Mouse (Mus musculus): ENCODE data around the gene Itpk1.

The Itpk1 gene

DNA sequence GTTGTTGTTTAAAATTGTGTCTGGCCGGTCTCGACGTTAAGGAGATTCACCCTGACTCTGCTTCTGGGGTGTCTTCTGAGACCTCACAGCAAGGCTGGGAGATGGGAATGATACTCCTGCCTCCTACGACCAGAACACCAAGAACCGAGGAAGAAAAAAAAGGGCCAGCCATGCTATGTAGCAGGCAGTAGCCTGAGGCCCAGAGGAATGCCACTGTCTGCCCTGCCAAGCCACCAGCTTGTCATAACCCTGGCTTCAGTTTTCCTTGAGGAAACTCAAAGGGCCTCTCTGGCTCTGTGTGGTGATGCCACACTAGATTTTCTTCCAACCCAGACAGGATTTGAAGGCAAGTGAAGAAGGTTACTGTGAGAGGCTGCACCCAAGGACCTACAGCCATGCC, 79.6 kb downstream of the Itpk1 start:
- no peak for DNase-seq (ENCODE audit: low spot score)

DNA sequence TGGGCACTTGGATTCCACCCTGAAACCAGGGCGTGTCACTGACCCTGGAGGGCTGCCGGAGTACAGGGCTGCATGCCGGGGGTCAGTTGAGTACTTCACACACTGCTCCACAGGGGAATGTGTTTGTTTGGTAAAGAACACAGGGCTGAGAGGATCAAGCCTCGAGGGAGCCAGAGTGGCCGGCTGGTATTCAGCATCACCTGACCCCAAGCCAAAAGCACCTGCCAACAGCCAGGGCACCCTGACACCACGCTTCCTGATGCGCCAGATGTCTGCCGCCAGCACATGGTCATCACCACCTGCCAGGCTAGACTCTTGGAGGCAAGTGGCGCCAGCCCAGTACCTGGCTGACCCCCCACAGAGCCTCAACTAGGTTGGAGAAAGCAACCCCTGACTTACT, 80.9 kb downstream of the Itpk1 start:
- DNase-seq (ENCODE audit: low spot score), result no peak

DNA sequence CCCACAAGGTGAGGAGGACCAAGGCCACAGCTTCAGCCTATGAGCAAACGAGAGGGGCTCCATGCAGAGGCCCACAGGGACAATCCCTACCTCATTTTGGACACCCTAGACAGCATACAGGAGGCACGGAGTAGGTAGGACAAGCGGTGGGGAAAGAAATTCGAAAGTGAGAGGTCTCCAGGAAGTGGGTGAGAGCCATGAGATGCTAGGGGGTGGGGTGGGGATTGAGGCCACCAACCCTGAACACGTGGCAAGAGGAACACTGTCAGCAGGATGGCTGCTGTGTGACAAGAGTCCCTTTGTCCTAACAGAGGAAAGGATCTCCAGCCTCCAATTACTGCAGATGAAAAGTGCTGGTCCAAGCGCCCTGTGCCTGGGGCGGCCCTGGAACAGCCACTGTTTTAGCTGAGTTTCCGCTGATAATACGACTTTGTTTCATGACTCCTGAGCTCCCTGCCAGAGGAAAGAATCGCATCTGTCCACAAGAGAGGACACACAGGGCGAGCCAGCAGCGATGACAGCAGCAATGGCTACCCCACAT, 82.4 kb downstream of the Itpk1 start:
- DNase-seq (ENCODE audit: low spot score), result no peak

DNA sequence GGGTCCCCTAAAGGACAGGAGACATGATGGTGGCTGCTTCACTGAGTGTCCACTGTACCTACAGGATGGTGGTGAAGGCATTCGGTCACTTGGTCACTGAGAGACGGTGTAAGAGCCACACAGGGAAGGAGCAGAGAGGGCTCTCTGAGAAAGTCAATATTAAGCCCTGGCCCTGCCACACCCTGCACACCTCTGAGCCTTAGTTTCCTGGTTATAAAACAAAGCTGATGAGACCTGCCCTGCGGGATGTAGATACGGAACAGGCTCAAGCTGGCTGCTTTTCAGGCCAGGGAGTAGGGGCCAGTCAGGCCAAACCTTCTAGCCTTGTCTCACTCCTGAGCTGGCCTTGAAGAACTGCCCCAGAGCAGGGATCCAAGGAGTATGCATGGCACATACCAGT, 82.9 kb downstream of the Itpk1 start:
- DNase-seq (ENCODE audit: low spot score), result no peak

DNA sequence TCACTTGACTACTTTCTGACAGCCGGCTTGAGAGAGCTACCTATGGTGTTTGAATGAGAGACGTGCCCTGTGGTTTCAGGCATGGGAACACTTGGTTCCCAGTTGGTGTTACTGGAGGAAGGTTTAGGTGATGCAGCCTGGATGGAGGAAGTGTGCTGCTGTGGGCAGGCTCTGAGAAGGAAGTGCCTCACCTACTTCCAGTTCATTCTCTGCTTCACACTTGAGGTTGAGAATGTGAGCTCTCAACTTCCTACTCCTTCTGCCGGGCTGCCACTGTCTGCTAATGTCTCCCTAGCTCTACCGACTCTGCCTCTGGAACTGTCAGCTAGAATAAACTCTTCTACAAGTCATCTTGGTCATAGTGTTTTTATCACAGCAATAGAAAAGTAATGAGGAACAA, 83.5 kb downstream of the Itpk1 start:
- no peak for DNase-seq (ENCODE audit: low spot score)

DNA sequence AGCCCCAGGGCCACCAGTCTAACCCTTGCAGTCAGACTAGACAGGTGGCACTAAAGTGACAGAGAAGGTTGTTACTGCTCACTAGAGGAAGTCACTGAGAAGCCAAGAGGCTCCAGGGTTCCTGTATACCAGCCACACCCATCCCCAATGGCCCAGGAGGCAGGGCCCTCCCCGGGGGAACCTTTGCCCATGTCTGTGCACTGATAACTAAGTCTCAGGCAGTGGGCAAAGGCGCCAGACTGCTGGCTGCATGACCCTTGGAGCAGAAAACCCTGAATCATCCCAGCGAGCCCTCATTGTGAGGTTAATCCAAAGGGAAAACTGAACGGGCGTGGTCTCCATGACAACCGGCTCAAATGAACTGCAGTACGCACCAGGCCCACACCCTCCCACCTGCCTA, 84.8 kb downstream of the Itpk1 start:
- DNase-seq (ENCODE audit: low spot score), result peak; percentile 30

DNA sequence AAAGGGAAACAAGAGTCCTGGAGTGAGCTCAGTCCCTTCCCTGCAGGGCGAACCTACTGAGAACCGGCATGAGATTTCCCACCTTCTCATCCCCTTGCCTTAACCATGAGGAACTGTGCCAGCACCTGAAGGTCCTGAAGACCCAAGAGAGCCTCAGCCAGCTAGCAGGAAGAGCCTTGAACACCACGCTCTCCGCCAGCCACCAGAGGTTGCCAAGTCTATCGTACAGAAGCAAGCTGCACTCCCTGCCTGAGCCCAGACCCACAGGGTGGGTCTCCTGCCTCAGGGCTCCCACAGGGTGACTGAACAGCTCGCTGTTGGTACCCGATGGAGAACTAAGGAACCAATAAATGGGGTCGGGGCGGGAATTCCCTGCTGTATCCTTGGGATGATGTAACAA, 86.6 kb downstream of the Itpk1 start:
- DNase-seq (ENCODE audit: low spot score), result no peak

DNA sequence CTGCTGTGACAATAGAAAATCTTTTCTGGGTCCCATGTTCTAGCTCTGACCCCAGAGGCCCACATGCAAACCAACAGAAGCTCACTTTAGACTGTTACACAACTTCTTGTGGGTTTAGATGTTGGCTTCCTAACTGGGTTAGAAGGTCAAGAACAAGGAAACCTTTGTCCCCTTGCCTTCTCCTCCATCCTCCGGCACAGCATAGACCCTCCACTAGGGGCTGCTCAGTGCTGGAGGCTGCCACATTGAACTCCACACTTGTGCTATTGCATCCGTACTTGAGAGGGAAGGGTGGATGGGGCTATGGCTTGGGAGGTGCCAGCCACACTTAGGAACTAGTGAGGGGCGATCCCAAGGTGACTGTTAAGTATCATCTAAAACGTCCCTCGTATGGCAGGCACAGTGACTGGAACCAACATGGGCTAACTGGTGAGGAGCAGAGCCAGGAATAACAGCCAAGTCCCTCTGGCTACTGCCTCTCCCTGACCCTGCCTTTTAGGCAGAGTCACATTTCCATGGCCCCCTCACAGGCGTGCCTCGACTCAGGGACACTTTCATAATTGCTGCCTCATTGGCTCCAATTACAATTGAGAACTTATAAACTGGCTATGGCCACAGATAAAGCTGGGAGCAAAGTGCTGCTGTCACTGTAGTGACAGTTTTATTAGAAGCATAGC, 87.7 kb downstream of the Itpk1 start:
- no peak for DNase-seq (ENCODE audit: low spot score)

DNA sequence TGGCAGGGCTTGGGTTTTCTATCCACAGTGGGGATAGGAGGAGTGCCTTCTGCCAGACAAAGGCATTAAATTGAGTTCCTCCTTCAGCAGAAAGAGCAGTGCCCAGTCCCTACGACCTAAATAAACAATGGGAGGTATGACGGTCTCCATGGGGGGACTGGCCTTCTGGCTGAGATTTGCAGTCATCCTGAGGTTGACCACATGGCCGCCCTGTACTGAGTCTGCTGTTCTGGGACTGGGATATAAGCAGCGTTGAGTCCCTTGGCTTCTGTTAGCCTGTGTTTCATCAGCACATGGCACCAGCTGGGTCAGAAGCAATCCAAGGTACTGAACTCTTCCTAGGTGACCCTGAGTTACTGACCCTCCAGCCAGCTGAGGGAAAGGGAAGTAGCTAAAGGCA, 88.5 kb downstream of the Itpk1 start:
- DNase-seq (ENCODE audit: low spot score), result no peak

DNA sequence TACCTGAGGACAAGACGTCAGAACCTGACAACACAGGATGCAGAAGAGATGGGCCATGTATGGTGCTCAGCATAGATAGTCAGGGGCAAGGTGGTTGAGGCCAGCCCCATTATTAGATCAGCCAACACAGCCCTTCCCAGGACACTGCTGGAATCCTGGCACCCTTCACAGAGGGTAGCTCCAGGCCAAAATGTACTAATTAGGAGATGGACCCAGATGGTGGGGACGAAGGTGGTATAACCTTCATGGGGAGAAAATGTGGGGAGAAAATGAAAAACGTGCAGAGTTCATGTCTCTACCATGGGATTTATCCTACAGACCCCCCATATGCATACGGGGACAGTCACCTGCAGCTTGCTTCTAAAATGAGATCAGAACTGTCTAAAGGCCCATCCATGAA, 91.3 kb downstream of the Itpk1 start:
- DNase-seq (ENCODE audit: low spot score), result no peak

DNA sequence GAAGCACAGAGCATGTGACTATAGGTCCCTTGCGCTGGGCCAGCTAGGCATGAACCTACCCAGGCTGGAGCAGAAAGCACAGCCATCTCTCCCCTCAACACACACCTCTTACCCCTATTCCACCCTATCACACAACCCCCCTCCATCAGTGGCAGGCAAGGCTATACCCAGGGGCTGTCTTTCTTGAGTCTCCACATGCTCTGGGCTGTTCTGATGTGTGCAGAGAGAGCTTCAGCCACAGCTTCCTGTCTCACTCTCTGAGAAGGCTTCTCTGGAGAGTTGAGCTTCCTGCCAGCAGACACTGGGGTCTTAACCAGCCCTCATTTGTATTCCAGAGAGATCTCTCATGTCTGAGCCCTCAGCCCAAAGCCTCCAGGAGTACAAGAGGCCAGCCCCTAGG, 92.3 kb downstream of the Itpk1 start:
- no peak for DNase-seq (ENCODE audit: low spot score)

DNA sequence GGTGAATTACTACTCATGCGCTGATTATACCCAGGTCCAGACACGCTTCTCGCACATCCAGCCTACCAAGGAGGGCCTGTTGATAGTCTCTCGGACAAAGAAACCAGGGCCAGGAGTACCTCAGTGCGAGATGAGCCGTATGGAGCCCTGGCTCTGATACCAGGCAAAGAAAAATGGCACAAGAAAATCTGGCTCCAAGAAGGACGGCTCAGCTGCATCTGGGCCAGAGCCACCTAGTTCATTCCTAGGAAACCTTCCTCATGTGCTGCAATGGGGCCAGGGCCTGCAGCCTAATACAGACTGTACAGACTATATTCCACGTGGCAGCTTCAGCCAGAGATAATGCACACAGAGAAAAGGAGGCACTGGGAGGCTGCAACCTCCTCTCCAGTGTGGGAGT, 93.8 kb downstream of the Itpk1 start:
- DNase-seq (ENCODE audit: low spot score), result no peak

DNA sequence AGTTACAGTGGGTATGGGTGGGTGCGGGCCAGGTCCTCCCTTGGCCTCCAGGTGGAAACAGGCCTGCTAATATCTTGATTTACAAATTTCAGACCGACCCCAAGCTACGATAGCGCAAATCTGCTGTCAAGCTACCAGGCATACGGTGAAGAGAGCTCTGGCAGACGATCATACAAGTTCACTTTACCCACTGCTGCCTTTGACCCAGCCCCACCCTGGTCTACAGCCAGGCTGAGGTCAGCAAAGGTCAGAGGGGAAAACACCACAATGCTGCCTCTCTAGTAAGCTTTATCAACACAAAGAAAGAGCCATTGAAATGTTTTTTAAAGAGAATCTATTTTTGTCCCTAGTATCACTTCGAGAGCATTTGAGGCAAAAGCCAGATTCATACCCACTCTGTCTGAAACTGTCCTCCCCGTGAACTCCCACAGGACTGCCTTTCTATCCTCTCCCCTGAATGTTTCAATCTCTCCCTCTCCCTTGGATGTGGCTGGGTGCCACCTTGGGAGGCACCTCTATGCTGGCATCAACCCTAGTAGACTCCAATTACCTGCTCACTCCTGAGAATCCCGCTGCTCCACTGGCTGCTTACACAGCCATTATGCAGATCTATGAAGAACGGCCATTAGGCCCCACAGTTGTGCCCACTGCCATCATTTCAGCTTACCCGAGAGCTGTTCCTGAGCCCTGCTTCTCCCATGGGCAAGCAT, 96.8 kb downstream of the Itpk1 start:
- DNase-seq (ENCODE audit: low spot score), result no peak

DNA sequence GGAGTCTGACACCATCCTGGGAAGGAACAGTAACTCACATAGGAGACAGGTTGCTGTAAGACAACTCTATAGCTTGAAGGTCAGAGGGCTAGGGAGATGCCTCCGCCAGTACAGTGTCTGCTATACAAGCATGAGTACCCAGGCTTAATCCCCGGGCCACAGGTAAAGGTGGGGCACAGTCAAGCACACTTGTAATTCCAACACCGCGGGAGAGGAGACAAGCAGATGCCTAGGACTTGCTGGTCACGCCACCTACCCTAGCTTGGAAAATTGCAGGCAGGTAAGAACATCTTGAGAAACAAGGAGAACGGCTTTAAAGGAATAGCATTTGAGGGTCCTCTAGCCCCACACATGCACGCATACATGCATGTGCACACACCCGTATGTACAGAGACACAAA, 97.7 kb downstream of the Itpk1 start:
- no peak for DNase-seq (ENCODE audit: low spot score)

DNA sequence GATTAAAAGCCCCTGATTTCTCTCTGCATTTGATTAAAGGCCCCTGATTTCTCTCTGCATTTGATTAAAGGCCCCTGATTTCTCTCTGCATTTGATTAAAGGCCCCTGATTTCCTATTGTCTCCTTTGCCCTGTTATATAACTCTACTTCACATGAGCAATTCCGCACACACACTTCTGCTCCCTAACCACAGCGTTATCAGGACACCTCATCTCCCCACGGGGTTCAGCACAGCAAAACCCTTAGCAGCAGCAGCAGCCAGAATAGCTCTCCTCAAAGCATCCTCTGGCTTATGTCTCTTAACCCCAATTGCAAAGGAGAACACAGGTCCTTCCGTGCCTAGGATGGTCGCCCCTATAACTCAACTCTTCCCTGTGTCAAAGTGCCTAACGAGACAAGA, 99.1 kb downstream of the Itpk1 start:
- no peak for DNase-seq (ENCODE audit: low spot score)

DNA sequence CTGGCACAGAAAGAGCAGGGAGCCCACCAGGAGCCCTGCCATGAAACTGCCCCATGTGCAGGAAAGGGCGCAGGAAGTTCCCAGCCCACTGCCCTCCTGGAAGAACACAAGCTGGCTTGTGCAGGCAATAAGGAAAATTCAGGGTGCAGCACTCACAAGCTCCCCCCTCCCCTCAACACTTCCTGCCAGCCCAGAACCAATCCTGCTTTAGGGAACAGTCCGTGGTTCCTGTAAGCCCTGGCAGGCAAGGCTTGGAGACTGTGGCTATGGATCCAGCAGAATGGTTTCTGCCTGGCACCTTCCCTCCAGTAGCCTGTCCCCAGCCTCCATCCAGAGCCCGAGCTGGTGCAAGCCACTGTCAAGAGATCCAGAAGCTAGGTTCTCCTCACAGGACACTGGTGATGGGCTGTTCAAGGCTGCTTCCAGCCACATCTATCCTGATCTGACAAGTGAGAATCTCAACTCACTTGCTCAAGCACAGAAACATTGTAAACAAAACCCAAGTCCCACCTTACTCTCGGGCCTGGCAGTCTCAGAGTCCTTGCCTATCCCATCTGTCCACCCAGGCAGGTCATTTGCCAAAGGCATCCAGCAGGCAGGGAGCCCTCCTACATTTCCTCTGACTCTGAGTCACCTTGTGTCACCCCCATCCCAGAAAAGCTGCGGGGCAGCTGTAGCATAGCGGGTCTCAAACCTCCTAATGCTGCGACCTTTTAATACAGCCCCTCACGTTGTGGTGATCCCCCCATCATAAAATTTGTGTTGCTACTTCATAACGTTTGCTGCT, 102.3 kb downstream of the Itpk1 start:
- no peak for DNase-seq (ENCODE audit: low spot score)

DNA sequence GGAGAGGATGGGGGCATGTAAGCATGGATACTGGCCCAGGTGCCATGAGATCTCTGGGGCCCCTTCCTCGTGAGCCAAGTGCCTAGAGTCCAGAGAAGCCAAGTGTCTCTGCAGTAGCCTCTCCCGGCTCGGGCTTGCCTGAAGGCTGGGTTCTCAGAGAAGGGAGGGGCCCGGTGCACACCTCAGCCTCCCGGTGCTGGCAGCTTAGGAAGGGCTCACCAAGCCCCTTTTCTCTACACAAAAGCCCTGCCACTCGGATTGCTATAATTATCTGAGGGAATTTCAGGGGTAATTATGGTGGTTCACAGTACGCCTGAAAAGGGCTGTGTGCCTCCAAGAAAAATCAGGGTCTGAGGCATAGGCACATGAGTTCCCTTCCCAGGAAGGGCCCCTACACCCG, 102.9 kb downstream of the Itpk1 start:
- DNase-seq (ENCODE audit: low spot score), result no peak

DNA sequence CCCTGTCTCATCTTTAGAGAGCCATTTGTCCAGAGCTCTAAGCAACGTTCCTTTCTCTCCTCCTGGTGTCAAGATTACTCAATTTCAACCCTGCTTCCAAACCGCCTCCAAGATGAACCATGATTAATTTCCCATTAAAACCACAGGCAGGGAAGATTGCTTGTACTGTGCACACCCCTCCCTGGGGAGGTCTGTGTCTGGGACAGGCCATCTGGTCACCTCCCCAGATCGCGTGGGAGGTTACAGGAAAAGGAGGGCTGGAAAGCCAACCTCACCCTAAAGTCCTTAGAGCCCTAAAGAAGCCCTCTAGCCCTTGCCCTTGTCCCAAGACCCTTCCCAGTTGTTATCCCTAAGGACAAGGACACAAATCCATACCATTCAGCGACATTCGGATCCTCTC, 104.4 kb downstream of the Itpk1 start:
- no peak for DNase-seq (ENCODE audit: low spot score)

DNA sequence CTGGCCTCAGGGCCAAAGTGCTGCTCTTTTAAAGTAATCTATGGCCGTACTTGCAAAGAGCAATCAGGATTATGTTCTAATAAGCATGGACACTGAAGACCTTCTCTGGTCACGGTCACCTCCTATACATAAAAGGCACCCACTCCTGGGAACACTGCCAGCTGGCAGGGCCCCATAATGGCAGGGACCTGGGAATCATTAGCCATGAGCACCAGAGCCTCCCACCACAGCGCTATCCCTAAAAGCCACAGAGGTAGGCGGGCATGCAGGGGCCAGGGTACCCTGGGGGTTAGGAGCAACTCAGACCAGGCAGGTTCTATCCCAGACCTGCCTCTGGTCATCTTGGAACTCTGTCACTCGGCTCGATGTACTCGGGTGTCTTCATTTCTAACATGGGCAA, 104.9 kb downstream of the Itpk1 start:
- DNase-seq (ENCODE audit: low spot score), result no peak

DNA sequence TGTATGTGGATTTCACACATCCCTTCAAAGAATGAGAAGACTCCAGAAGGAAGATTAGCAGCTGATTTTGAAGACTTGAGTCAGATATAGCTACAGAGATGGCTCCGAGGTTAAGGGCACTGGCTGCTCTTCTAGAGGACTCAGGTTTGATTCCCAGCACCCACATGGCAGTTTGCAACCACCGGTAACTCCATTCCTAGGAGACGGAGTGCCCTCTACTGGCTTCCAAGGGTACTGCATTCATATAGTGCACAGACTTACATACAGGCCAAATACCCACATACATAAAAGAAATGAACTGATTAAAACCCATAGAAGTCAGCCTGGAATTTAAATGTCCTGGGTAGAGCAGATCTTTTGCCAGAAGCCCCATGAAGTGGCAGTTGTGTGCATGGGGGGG, 106.2 kb downstream of the Itpk1 start:
- DNase-seq (ENCODE audit: low spot score), result no peak

DNA sequence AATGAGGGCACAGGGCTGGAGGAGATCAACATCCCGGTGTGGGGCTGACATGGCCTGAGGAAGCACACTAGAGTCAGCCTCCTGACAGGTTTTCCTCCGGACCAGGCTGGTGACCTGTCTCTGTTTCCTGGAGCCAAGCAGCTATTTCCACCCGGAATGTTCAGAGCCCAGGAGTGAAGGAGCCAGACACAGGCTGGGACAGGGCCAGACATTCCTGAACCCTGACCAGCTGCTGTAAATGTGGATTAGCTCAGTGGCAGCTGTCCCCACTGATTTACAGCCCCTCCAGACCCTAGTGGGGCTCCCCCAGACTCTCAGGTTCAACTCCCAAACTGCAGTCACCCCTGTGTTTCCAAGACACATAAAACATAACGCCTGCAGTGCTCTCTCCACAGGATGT, 107.3 kb downstream of the Itpk1 start:
- DNase-seq (ENCODE audit: low spot score), result no peak

DNA sequence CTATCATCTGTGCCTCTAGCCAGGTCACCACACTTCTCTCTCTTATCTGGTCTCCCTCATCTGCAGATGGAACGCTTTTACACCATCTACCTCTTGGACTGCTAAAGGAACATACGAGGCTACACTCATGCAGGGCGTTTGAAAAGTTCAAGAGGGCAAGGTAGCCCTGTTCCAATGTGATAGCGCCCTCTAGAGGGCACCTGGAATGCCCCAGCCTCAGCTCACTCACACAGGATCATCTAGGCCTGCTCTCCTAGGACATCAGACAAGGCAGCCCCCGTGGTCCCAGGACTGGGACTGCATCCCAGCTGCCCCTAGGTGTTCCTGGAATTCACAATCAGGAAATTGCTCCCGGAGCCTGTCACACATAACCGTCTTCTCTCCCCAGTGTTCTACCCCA, 108.3 kb downstream of the Itpk1 start:
- DNase-seq (ENCODE audit: low spot score), result peak; percentile 21

DNA sequence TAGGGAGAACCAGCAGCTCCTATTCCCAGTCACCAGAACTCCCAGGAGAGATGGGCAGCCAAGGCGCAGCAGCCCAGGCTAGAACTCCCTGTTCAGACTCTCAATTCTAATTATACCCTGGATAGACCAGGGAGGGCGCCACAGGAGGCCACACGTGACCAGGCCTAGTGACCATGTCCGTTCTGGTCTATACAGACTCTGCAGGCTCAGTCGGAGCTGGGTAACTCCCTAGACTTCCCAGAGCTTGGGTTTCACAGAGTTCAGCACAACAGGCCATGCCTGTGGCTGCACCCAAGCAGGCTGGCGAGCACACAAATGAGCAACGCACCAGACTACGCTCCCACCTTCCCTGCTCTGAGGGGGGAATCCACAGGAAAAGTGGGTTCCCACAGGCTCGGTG, 110.1 kb downstream of the Itpk1 start:
- no peak for DNase-seq (ENCODE audit: low spot score)
